Mouse (Mus musculus) limb, embryonic 12.5 days (tissue): ENCODE measurements around the gene Golm1. TPM values are rescaled to one million over a fixed set of nuclear protein-coding genes. Genes with fewer than 3 reads are reported as not detected.
A peak's percentile ranks its signal among the peaks of the same experiment; 100 is the strongest.

ENCODE experiments used
- ATAC-seq: fragments of 200-750 bp; cut with Nextera tagmentation; 2 replicates; pipeline ENCODE4 v1.8.0; 2017; ENCODE audit warnings: low read depth, moderate TSS enrichment; ENCODE audit not compliant: insufficient number of reproducible peaks, insufficient read depth, low FRiP score, low TSS enrichment
- H3K27ac ChIP-seq: fragments of 300-500 bp; sonication (generic); 2 replicates; pipeline ENCODE4 v1.5.1; 2016; ENCODE audit warnings: mild to moderate bottlenecking, moderate library complexity
- H3K27me3 ChIP-seq: fragments of 300-500 bp; sonication (generic); 2 replicates; pipeline ENCODE4 v1.6.1; 2016; ENCODE audit warnings: mild to moderate bottlenecking, moderate library complexity
- H3K36me3 ChIP-seq: fragments of 300-500 bp; sonication (generic); 2 replicates; pipeline ENCODE4 v1.6.1; 2016; ENCODE audit warnings: mild to moderate bottlenecking, moderate library complexity
- H3K4me1 ChIP-seq: fragments of 300-500 bp; sonication (generic); replicated peaks from 2 replicates; pipeline ENCODE4 v1.6.1; 2016
- H3K4me2 ChIP-seq: fragments of 300-500 bp; sonication (generic); 2 replicates; pipeline ENCODE4 v1.6.1; 2016; ENCODE audit warnings: mild to moderate bottlenecking, moderate library complexity
- H3K4me3 ChIP-seq: fragments of 300-500 bp; sonication (generic); replicated peaks from 2 replicates; pipeline ENCODE4 v1.5.1; 2016; ENCODE audit warnings: mild to moderate bottlenecking
- H3K9ac ChIP-seq: fragments of 300-500 bp; sonication (generic); replicated peaks from 2 replicates; pipeline ENCODE4 v1.6.1; 2016; ENCODE audit warnings: mild to moderate bottlenecking, moderate library complexity
- H3K9me3 ChIP-seq: fragments of 300-500 bp; sonication (generic); 2 replicates; pipeline ENCODE4 v1.6.1; 2016; ENCODE audit warnings: mild to moderate bottlenecking, moderate library complexity
- WGBS: fragments of 180-500 bp; shearing (Covaris S2); methylation state at CpG from one replicate; pipeline ENCODE4 v1.1.7; 2016; 5-methylcytosine and 5-hydroxymethylcytosine counted together
- polyA plus RNA-seq: library from polyadenylated mRNA; unstranded; fragments of >200 nt; fragmentation: Nextera tagmentation; extraction: Ambion mirVana; gene quantifications from 2 replicates; pipeline ENCODE4 v1.2.1, GENCODE M21; 2016

The Golm1 gene
- polyA plus RNA-seq, 1 experiment from 2014 or later = 59.9 TPM

GRCm38 (mm10) chr13:59676316-59677229, 962 bp upstream of the Golm1 start:
- H3K9me3 ChIP-seq = no peaks in the 10 kb centered on the region
- H3K4me2 ChIP-seq = no peak overlapping the region
- H3K9ac ChIP-seq = no peak overlapping the region
- no peaks in the 10 kb centered on the region for H3K36me3 ChIP-seq
- H3K4me3 ChIP-seq = no peak overlapping the region
- no peaks in the 10 kb centered on the region for H3K27me3 ChIP-seq
- peaks cover 16% of the 10 kb centered on the region for H3K4me1 ChIP-seq
- no peak for ATAC-seq
- WGBS = 76% methylated on average over 12 of the region's 12 CpGs
- no peak overlapping the region for H3K27ac ChIP-seq

- no peaks in the 10 kb centered on the region for H3K36me3 ChIP-seq
- no peaks in the 10 kb centered on the region for H3K9me3 ChIP-seq
- H3K4me3 ChIP-seq = peak overlapping the region; percentile 78
- H3K4me1 ChIP-seq = peaks cover 16% of the 10 kb centered on the region
- peak overlapping the region; percentile 85 for H3K27ac ChIP-seq
- peak overlapping the region; percentile 85 for H3K9ac ChIP-seq
- no peaks in the 10 kb centered on the region for H3K27me3 ChIP-seq
- no peak for ATAC-seq
- H3K4me2 ChIP-seq = peak overlapping the region; percentile 77
- WGBS = 0% methylated on average over 13 of the region's 13 CpGs
These were observed 855 bp downstream of the Golm1 start for GRCm38 (mm10) chr13:59674761-59675150.

GRCm38 (mm10) chr13:59674215-59674614, 1.4 kb downstream of the Golm1 start:
- Histone ChIP-seq H3K27ac (no peak overlapping the region), H3K4me1 (peaks cover 16% of the 10 kb centered on the region), H3K4me2 (peak overlapping the region; percentile 77), H3K4me3 (peak overlapping the region; percentile 78), H3K36me3 (no peaks in the 10 kb centered on the region), H3K9ac (peak overlapping the region; percentile 85; the same call in 1 of the 2 replicates), H3K9me3 (no peaks in the 10 kb centered on the region), H3K27me3 (no peaks in the 10 kb centered on the region)
- no peak for ATAC-seq
- 11% methylated on average over 3 of the region's 3 CpGs for WGBS

- ATAC-seq = no peak
- Histone ChIP-seq H3K36me3 (no peaks in the 10 kb centered on the region), H3K4me2 (peak overlapping the region; percentile 41), H3K27me3 (no peaks in the 10 kb centered on the region), H3K27ac (no peak overlapping the region), H3K4me3 (no peak overlapping the region), H3K9ac (0 out of 2 replicates have a peak overlapping the region, but pooled peaks have one; percentile 27), H3K9me3 (no peaks in the 10 kb centered on the region), H3K4me1 (peaks cover 18% of the 10 kb centered on the region)
- 52% methylated on average over 7 of the region's 7 CpGs for WGBS
These were observed 2.0 kb downstream of the Golm1 start for GRCm38 (mm10) chr13:59673597-59673996.

GRCm38 (mm10) chr13:59672248-59672647, 3.4 kb downstream of the Golm1 start:
- Histone ChIP-seq H3K36me3 (peaks cover 4% of the 10 kb centered on the region; the same call in 1 of the 2 replicates), H3K27me3 (no peaks in the 10 kb centered on the region), H3K4me1 (peaks cover 20% of the 10 kb centered on the region), H3K27ac (no peak overlapping the region), H3K9me3 (no peaks in the 10 kb centered on the region), H3K4me2 (no peak overlapping the region), H3K9ac (no peak overlapping the region), H3K4me3 (no peak overlapping the region)
- 57% methylated on average over 6 of the region's 6 CpGs for WGBS
- no peak for ATAC-seq

GRCm38 (mm10) chr13:59671521-59671920, 4.1 kb downstream of the Golm1 start:
- Histone ChIP-seq H3K9me3 (no peaks in the 10 kb centered on the region), H3K27me3 (no peaks in the 10 kb centered on the region)

GRCm38 (mm10) chr13:59669946-59670345, 5.7 kb downstream of the Golm1 start:
- H3K9me3 ChIP-seq = no peaks in the 10 kb centered on the region
- no peak overlapping the region for H3K4me2 ChIP-seq
- H3K27me3 ChIP-seq = no peaks in the 10 kb centered on the region
- no peak for ATAC-seq
- H3K27ac ChIP-seq = no peak overlapping the region
- H3K36me3 ChIP-seq = peaks cover 12% of the 10 kb centered on the region
- H3K4me3 ChIP-seq = no peak overlapping the region
- WGBS = 89% methylated on average over 10 of the region's 10 CpGs
- peaks cover 20% of the 10 kb centered on the region for H3K4me1 ChIP-seq
- no peak overlapping the region for H3K9ac ChIP-seq

More at GRCm38 (mm10) chr13:59671521-59671920, 4.1 kb downstream of the Golm1 start:
- H3K27ac ChIP-seq = no peak overlapping the region
- ATAC-seq = no peak
- no peak overlapping the region for H3K4me2 ChIP-seq
- 76% methylated on average over 2 of the region's 2 CpGs for WGBS
- H3K36me3 ChIP-seq = peaks cover 7% of the 10 kb centered on the region; the same call in 1 of the 2 replicates
- H3K4me1 ChIP-seq = peaks cover 20% of the 10 kb centered on the region
- no peak overlapping the region for H3K9ac ChIP-seq
- no peak overlapping the region for H3K4me3 ChIP-seq

- peaks cover 10% of the 10 kb centered on the region for H3K4me1 ChIP-seq
- no peak overlapping the region for H3K9ac ChIP-seq
- H3K9me3 ChIP-seq = no peaks in the 10 kb centered on the region
- no peak overlapping the region for H3K4me2 ChIP-seq
- no peak overlapping the region for H3K27ac ChIP-seq
- WGBS = 51% methylated on average over 11 of the region's 11 CpGs
- peaks cover 25% of the 10 kb centered on the region for H3K36me3 ChIP-seq
- no peak for ATAC-seq
- H3K4me3 ChIP-seq = no peak overlapping the region
- no peaks in the 10 kb centered on the region for H3K27me3 ChIP-seq
These were observed 7.0 kb downstream of the Golm1 start for GRCm38 (mm10) chr13:59668501-59669093.

- peaks cover 34% of the 10 kb centered on the region for H3K36me3 ChIP-seq
These were observed 7.8 kb downstream of the Golm1 start for GRCm38 (mm10) chr13:59667763-59668162.

GRCm38 (mm10) chr13:59663939-59664712, 11.5 kb downstream of the Golm1 start:
- ATAC-seq = no peak
- no peaks in the 10 kb centered on the region for H3K27me3 ChIP-seq
- no peak overlapping the region for H3K9ac ChIP-seq
- no peak overlapping the region for H3K4me2 ChIP-seq
- no peak overlapping the region for H3K27ac ChIP-seq
- no peak overlapping the region for H3K4me3 ChIP-seq
- peaks cover 63% of the 10 kb centered on the region for H3K36me3 ChIP-seq
- peaks cover 4% of the 10 kb centered on the region; the same call in 1 of the 2 replicates for H3K4me1 ChIP-seq
- WGBS = 92% methylated on average over 19 of the region's 19 CpGs
- H3K9me3 ChIP-seq = no peaks in the 10 kb centered on the region

More at GRCm38 (mm10) chr13:59667763-59668162, 7.8 kb downstream of the Golm1 start:
- Histone ChIP-seq H3K27me3 (no peaks in the 10 kb centered on the region), H3K9ac (no peak overlapping the region), H3K27ac (no peak overlapping the region), H3K4me2 (no peak overlapping the region), H3K4me3 (no peak overlapping the region), H3K9me3 (no peaks in the 10 kb centered on the region), H3K4me1 (peaks cover 4% of the 10 kb centered on the region; the same call in 1 of the 2 replicates)
- WGBS = 88% methylated on average over 5 of the region's 5 CpGs
- ATAC-seq = no peak

- no peaks in the 10 kb centered on the region for H3K9me3 ChIP-seq
- WGBS = 95% methylated on average over 12 of the region's 12 CpGs
- H3K4me2 ChIP-seq = no peak overlapping the region
- no peaks in the 10 kb centered on the region for H3K4me1 ChIP-seq
- peaks cover 70% of the 10 kb centered on the region for H3K36me3 ChIP-seq
- ATAC-seq = no peak
- no peak overlapping the region for H3K9ac ChIP-seq
- no peak overlapping the region for H3K4me3 ChIP-seq
- no peaks in the 10 kb centered on the region for H3K27me3 ChIP-seq
- H3K27ac ChIP-seq = no peak overlapping the region
These were observed 13.6 kb downstream of the Golm1 start for GRCm38 (mm10) chr13:59661966-59662365.
